Mouse (Mus musculus): ENCODE measurements at regions not wholly inside any gene's neighbourhood (a gene's known extent, or its start where the extent isn't known, plus 50 kb on each side); places are given as distances from the start of the nearest gene placed in this dataset.

DNA sequence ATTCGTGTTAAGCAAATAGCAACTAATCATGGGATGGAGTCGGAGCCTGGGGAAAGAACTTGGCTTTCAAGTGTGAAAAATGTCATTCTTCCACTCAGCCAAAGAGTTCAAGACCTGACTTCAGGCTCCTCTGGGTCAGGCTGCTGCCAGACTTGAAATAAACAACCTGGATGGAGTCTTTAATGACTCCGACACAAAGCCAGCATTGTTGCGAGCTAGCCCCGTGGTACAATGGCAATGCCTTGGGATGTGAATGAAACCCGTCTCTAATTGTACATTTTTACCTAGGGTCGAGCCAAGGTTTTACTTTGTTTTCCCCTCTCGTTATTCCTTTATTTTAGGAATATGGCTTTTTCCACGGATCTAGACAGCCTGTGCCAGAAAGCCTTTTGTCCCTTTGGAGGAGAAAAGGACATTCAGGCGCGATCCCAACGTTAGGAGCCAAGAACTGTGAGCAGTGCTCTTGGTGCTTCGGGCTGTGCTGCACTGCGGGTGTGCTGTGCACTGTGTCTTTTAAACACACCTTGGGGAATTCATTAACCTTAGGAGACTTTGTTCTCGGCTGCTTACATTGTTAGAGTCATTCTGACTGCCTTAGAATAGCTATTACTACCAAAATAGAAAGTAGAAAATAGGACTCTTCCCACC, 398.1 kb downstream of the Cd83 start:
- DNase-seq (ENCODE audit: low spot score in 2 of 2): no peak

DNA sequence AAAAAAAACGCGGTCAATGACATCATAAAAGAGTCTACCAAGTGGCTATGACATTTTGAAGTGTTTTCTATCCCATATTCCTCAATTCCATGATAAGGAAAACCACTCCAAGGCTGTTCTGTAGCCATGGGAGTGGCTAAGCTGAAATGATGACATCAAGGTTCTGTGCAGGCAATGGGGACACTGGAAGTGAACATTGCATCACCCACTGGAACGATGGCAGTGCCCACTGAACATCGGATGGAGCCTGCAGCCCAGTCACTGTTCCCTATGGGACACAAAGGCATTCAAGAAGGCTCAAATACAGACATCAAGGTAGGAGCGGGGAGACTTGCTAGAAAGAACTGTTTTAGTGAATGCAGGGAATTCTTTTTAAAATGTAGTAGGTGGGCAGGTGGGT, 410.8 kb downstream of the Cd83 start:
- DNase-seq (ENCODE audit: low spot score in 2 of 2): no peak

DNA sequence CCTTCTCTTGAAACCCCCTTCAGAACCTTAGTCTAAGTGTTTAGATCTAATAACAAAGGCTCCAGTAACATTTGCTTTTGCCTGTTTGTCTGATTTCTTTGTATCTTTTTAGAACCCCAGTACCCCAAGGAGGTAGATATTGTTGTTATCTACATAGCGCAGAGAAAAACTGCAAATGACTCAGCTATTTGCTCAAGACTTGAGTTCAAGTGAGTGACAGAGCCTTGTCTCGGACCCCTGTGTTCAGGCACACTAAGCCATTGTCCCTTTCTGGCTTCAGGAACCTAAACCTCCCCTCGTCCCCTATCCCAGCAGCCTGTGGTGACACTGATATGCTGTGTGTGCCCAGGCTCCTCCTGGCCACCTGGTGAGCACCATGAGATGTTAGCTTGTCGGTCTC, 421.5 kb downstream of the Cd83 start:
- DNase-seq (ENCODE audit: low spot score in 2 of 2): no peak

DNA sequence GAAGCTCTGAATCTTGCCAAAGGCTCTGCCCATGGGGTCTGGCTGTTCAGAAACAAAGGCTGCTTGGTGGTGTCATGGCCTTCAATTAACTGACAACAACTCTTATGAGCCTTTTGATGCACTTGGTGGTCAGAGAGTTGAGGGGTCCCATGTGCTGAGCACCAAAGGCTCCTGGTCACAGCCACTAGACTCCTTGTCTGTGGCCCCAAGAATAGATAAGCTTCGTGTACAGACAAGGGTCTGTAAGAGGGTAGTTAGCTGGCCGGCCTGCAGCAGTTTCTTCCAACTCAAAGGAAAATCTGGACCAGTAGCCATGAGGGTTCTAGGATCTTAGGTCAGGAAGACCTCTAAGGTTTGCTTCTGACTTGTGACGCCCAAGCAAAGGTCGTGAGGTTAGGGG, 421.9 kb downstream of the Cd83 start:
- DNase-seq (ENCODE audit: low spot score in 2 of 2): no peak

DNA sequence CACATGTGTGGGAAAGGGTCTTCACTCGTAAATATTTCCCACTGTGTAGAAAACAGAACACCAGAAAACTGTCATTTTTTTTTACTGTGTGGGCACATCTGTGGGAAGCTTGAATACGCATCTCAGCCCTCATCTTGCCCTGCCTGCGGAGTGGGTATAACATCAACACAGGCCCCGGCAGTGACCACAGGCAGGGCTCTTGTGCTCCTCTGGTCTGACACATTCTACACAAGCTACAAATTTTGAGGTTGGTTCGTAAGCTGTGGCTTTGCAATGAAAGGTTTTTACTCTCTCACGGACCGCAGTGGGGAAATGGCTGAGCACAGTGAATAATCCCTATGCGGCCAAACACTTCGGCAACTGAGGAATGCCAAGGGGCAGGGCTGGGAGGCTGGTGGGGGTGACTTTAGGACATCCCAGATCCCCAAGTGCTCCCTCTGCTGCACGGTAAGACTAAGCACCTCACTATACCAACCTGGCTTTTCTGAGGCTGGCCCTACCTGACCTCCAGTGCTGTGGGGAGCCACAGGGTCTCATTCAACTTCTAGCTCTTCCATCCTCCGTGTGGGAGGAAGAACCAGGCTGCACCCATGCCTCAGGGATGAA, 422.9 kb downstream of the Cd83 start:
- no peak for DNase-seq (ENCODE audit: low spot score in 2 of 2)

DNA sequence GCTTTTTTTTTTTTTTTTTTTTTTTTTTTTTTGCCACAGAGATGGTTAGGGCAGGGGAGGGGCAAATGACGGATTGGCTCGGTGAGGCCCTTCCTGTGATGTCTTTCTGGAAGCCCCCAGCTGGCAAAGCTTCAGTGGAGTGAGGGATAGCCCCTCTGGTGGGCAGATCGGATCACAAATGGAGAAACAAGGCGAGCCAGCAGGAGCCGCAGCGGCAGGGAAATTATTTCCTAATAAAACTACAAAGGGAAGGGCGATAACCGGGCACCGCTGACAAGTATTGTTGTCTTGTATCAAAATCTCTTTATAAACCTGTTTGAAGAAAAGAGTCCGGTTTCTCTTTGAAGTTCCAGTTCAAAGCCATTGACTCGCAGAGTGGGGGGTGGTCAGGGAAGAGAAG, 424.5 kb downstream of the Cd83 start:
- no peak for DNase-seq (ENCODE audit: low spot score in 2 of 2)

DNA sequence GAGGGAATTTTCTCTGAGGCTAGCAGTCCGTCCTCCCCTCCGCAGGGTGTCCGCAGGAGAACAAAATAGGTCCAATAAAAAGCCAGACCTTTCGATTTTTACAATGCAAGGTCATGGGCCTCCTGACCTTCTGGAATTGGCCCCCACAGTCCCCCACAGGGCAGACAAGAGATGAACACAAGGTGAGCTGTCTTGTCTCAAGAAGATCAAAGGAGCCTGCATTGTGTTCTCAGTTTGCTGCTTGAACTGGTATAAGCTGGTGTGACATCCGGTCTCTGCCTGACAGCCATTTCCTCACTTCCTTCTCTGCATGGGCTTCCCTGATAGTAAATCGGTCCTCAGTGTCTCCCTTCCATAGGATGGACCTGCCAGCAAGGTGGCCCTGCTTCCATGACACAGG, 425.5 kb downstream of the Cd83 start:
- no peak for DNase-seq (ENCODE audit: low spot score in 2 of 2)

DNA sequence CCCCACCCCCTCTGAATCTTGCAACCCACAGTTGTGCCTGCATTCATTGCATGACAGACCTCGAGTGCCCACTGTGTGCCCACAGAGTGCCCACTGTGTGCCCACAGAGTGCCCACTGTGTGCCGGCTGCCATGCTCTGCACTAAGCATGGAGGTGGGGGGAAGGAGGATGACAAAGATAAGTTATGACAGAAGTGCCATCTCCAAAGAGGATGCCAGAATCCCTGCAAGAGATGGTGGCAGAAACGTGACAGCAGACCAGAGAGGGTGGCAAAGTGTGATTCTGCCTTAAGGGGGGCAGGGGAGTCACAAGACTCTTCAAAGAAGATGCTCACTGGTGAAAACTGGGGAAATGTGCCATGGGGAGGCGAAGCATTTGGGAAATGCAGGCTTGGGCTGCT, 427.8 kb downstream of the Cd83 start:
- DNase-seq (ENCODE audit: low spot score in 2 of 2): no peak

DNA sequence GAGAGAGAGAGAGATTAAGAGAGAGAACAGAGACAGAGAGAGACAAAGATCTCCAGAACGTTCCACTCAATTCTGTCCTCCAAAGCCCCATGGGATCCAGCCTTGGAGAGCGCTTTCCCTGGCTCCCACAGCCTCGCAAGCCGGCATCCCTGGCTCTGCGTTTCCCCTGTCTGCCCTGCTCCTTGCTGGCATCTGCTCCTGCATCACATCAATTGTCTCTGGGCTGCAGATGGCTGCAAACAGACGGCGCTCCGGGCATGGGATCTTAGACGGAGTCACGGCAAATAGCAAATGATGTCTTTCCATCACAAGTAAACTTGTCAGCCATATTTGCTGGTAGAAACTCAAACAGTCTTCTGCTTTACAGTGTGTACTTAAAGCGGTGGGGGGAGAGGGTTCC, 428.4 kb downstream of the Cd83 start:
- DNase-seq (ENCODE audit: low spot score in 2 of 2): no peak

DNA sequence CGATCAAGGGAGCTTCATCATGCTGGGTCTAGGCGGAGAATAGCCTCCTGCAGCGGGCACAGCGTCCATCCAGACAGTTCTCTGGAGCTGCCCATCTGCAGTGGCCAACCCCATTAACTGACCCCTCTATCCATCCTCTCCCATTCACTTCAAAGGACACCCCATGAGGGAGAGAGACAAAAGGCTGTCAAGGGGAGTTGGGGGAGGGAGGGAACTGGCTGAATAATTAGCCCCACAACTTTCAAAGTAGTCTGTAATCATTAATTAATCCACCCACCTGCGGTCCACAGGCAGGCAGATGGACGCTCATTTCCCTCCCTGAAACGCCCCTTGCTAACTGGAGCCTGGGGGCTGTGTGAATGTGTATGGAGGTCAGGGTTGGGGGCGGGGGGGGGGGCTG, 433.7 kb downstream of the Cd83 start:
- no peak for DNase-seq (ENCODE audit: low spot score in 2 of 2)

DNA sequence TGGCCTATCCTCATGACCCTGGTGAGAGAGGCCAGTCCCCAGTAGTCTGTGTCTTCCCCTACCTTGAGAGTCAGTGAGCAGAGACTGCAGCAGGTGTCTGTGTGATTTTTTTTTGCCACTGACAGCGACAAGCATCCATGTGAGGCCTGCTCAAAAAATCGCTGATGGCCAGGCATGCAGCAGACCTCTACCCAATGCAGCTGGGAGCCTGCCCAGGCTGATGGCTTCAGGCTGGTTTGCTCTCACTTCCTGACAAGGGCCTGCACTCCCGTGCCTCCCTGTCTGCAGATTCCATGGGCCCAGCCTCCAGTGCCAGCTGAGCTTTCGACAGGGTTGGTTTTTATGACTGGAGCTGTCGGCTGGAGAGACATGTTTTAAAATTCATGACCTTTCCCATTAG, 437.1 kb downstream of the Cd83 start:
- no peak for DNase-seq (ENCODE audit: low spot score in 2 of 2)

DNA sequence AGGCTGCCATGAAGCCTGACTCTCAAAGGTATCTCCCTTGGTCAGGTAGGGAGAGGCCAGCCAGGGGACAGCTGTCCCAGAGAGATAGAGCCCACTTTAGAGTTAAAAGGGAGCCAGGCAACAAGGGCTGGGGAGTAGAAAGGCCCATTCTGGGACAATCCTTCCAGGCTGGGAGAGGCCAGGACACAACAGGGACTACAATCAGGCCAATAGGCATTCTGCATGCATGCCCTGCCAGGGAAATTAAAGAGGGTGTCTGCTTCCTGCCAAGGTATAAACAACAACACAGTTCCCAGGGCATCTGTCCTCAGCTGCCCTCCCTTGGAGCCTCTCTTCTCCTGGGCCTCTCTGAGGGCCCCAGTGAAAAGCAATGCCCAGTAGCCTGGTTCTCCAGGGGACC, 437.8 kb downstream of the Cd83 start:
- DNase-seq (ENCODE audit: low spot score in 2 of 2): no peak

DNA sequence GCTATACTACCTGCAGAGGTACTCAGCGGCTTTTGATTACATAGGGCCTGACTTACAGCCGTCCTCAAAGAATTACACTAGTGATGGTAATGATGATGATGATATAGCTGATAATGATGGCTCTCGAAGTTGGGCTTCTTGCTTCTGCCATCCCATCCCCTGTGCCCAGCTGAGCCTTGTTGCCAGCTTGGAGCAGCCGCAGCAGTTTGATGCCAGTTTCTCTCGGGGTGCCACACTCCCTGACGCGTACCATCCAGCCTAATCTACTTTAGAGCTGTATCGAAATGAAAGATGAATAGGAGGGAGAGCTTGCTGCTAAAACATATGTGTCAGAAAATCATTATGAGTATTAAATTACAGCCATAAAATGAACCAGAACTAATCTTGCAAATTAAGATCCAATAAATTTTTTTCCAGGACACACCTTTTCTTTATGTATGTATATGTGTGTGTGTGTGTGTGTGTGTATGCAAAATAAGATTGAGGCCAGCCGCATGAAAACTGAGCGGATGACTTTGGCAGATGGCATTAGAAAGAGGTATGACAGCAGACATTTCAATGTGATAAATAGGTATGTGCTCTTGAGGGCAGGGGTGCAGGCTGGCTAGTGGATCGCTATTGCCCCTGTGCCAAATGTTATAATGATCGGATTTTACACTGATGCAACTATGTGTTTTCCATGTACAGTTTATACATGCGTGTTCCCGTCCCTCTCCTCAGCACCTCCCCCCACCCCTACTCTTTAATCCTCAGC, 443.3 kb downstream of the Cd83 start:
- DNase-seq (ENCODE audit: low spot score in 2 of 2): no peak

DNA sequence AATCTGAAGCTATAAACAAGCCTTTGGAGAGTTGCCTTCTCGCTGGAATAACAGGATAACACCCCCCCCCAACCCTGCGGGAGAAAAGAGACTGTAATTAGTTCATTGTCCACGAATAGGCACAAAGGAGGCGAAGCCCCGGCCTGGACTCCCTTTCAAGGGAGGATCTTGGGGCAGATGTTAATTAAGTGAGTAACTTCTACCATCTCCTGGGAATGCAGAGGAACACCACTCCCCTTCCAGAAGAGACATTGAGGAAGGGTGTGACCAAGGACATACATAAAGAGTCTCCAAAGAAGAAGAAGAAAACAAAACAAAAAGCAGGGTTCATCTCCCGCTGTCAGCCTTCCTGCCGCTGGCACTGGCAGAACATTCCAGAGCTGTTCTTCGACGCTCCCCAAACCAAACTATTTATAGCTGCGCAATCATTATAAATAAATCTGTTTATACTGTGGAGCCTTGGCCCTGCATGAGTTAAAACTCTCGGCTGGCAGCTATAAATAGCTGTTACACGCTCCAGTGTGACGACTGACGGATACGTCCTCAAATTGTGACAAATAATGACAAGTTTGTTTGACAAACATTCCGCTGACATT, 444.1 kb downstream of the Cd83 start:
- no peak for DNase-seq (ENCODE audit: low spot score in 2 of 2)

DNA sequence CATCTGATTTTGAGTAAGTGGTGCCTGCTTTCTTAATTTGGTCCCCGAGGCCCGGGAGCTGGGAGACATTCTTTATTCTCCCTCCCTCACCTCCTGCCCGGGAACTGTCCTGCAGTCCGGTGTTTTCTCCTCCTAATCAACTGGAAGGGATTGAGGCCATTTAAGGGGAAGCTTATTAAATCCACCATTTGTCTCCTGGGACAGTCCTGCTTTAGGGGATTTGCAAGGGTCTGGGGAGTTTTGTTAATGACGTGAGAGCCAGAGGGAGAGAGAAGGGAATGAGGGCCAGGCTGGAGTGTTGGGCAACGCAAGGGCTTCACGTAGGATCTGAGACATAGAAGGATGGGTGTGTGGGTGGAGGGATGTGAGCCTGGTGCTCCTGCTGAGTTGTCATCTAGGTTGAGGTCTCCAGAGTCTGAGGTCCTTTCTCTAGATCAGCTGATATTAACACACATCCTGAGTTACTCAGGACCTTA, 444.6 kb downstream of the Cd83 start:
- no peak for DNase-seq (ENCODE audit: low spot score in 2 of 2)

DNA sequence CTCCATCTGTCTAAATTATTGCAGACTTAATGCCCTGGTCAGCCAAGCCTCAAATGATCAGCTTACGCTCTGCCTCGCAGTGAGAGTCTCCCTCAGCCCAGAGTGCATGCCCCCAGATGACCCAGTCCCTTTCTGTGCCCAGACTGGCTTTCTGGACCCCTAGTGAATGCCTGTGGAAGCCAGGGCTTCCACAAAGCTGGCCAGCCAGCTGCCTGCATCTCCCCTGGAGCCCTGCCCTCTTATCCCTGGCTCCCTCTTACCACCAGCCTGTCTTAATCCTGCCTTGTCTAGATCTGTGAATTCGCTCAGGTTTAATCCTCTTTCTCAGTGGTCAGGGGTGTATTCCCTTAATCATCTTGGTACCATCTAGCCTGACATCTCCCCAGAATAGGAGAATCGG, 446.8 kb downstream of the Cd83 start:
- DNase-seq (ENCODE audit: low spot score in 2 of 2): no peak

DNA sequence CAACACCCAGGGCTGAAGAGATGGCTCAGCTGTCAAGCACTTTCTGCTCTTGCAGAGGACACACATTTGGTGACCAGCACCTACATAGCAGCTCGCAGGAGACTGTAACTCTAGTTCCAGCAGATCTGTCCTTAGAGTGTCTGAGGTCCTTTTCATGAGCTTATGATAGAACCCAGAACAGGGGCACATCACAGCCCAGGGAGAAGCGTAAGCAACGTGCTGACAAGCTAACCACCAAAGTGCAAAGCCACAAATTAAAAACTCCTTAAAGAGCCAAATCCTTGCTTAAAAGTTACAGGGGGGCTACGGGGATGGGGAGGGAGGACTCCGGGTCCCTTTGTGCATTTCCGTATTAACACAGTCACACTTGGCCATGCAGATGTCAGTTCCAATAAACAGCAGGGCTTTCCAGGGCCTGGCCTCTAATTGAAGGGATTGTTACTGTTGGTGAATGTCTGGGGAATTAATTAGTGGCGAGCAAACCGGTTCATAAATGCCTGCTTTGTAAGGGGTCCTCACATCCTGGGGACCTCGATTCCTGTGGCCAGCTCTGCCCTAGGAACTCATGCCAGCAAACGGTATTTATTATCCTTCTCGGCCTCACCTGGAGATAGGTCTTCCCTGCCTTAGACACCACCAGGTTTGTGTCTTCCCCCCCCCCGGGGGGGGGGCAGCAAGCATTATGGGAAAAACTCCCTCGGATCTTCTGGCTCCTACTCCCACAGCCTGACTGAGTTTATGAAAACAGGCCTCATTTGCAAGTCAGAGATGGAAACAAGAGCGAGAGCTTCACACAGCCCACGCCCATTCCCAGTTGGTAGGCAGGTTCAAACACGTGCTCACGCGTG, 447.5 kb downstream of the Cd83 start:
- no peak for DNase-seq (ENCODE audit: low spot score in 2 of 2)

DNA sequence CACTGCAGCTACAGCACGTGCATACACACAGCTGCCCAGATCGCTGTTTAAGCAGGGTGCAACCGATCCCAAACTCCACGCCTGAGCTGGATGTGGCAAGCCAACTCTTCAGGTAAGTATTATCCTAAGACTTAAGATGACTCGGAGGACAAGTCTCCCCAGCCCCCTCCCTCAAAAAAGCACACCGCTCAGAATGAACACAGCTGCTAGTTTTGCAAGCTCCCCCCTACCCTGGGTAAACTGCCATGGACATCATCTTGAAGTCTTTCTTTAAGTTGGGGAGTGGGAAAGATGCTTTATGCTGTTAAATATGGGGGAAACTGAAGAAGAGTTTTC, 448.1 kb downstream of the Cd83 start:
- DNase-seq (ENCODE audit: low spot score in 2 of 2): no peak

DNA sequence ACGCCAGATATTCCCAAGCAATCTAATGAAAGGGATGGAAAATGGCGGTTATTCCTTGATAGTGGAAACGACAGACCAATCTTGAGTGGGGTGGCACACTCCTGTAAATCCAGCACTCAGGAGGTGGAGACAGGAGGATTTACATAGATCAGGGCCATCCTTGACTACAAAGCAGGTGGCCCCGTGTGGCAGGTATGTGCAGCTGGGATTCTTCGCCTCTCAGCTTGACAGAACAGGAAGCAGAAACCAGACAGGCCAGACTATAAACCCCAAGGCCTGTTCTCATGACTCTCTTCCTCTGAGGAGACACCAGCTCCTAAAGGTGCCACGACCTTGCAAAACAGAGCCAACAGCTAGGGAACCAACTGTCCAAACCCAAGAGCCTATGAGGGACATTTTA, 449.7 kb downstream of the Cd83 start:
- no peak for DNase-seq (ENCODE audit: low spot score in 2 of 2)

DNA sequence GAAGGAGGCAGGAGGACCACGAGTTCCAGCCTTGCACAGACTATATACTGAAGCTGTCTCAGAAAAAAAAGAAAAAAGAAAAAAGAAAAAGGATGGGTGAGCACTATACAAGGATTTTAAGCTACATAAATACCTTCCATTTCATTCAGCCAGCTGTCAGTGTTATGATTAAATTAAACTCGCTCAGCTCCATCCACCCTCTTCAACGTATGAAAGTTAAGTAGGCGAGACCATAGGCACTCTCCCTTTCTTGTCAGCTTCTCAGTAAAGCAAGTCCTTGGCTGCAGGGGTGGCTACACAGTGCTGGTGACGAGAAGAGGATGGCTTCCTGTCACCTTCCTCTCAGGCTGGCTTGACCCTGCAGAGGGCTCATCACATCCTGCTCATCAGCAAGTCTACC, 450.7 kb downstream of the Cd83 start:
- no peak for DNase-seq (ENCODE audit: low spot score in 2 of 2)

DNA sequence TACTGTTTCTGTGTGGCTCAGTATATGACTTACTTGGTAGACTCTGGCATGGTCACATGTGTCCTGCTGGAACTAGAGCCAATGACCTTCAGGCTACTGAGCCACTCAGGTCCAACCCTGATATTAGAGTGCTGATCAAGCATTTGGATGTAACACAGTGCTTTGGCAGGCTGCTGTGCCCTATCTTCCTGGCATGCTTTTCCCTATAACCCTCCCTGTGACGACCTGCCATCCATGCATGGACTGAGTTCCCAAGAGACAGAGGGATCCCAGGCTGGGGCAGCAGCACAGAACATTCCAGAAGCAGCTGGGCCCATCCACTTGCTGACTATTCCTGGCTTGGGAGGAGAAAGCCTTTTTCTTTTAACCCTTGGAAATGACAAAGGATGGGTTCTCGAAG, 451.4 kb downstream of the Cd83 start:
- no peak for DNase-seq (ENCODE audit: low spot score in 2 of 2)

DNA sequence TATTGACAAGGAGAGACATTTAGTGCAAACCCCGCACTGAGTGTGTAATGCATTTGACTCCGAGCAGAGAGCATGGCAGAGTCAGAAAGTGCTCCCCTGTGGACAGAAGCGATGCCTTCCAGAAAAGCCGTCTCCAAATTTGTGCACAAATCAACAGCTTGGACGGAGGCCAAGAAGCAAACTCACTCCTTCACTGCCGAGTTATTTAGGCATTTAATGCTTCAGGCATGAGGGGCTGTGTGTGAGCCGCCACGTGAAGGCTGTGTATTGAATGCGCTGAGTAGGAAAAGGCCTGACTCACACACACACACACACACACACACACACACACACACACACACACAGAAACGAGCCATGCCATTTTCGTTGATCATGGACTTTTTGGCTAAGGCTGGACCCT, 453.7 kb downstream of the Cd83 start:
- DNase-seq (ENCODE audit: low spot score in 2 of 2): no peak
